Mouse (Mus musculus) liver, embryonic 11.5 days (tissue): ENCODE measurements at regions not wholly inside any gene's neighbourhood (a gene's known extent, or its start where the extent isn't known, plus 50 kb on each side); places are given as distances from the start of the nearest gene placed in this dataset.
A peak's percentile ranks its signal among the peaks of the same experiment; 100 is the strongest.

Experiments
- ATAC-seq: fragments of 200-750 bp; cut with Nextera tagmentation; replicated peaks from 2 replicates; pipeline ENCODE4 v1.8.0; 2017; ENCODE audit warnings: moderate number of reproducible peaks, mild to moderate bottlenecking, moderate TSS enrichment, moderate library complexity; ENCODE audit not compliant: low FRiP score
- DNase-seq: peaks from one replicate; pipeline ENCODE4 v3.0.0-alpha.2; 2017; ENCODE audit warnings: low spot score
- H3K27ac ChIP-seq: fragments of 300-500 bp; sonication (generic); 2 replicates; pipeline ENCODE4 v1.5.1; 2014; ENCODE audit warnings: mild to moderate bottlenecking, low read depth, low read length, control low read depth
- H3K27me3 ChIP-seq: fragments of 300-500 bp; sonication (generic); replicated peaks from 2 replicates; pipeline ENCODE4 v1.6.1; 2014; ENCODE audit warnings: low read length, mixed read lengths; ENCODE audit not compliant: control insufficient read depth, insufficient read depth
- H3K36me3 ChIP-seq: fragments of 300-500 bp; sonication (generic); 2 replicates; pipeline ENCODE4 v1.6.1; 2014; ENCODE audit warnings: mild to moderate bottlenecking, low read length, moderate library complexity, mixed read lengths; ENCODE audit not compliant: control insufficient read depth, insufficient read depth
- H3K4me1 ChIP-seq: fragments of 300-500 bp; sonication (generic); replicated peaks from 2 replicates; pipeline ENCODE4 v1.6.1; 2014; ENCODE audit warnings: low read length, mixed read lengths; ENCODE audit not compliant: control insufficient read depth, insufficient read depth
- H3K4me2 ChIP-seq: fragments of 300-500 bp; sonication (generic); 2 replicates; pipeline ENCODE4 v1.6.1; 2014; ENCODE audit warnings: mild to moderate bottlenecking, control low read depth, moderate library complexity
- H3K4me3 ChIP-seq: fragments of 300-500 bp; sonication (generic); 2 replicates; pipeline ENCODE4 v1.5.1; 2014; ENCODE audit warnings: low read depth, low read length, control low read depth
- H3K9ac ChIP-seq: fragments of 300-500 bp; sonication (generic); 2 replicates; pipeline ENCODE4 v1.6.1; 2014; ENCODE audit warnings: low read depth, low read length, control low read depth
- H3K9me3 ChIP-seq: fragments of 300-500 bp; sonication (generic); 2 replicates; pipeline ENCODE4 v1.6.1; 2016; ENCODE audit warnings: low read length, inconsistent platforms, mixed read lengths; ENCODE audit not compliant: control insufficient read depth
- WGBS: fragments of 180-500 bp; shearing (Covaris S2); extraction: QIAGEN DNeasy Blood & Tissue Kit; methylation state at CpG from one replicate; pipeline ENCODE4 v1.1.7; 2014; 5-methylcytosine and 5-hydroxymethylcytosine counted together

DNA sequence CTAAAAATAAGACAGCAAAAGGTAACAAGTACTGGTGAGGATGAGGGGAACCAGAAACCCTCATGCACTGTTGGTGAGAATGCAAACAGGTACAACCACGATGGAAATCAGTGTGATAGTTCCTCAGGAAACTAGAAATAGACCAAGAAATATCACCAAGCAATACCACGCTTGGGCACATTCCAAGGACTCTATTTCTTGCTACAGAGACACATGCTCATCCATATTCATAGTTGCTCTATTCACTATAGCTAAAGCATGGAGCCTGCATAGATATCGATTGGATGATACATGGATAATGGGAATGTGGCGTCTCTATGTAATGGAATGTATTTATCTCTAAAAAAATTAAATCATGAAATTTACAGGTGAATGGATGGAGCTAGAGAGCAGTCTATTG, 57.5 kb upstream of the Fam241a start:
- WGBS: 79% methylated on average over 4 of the region's 4 CpGs
- Histone ChIP-seq H3K9me3 (no peaks in the 10 kb centered on the region), H3K9ac (no peak overlapping the region)

DNA sequence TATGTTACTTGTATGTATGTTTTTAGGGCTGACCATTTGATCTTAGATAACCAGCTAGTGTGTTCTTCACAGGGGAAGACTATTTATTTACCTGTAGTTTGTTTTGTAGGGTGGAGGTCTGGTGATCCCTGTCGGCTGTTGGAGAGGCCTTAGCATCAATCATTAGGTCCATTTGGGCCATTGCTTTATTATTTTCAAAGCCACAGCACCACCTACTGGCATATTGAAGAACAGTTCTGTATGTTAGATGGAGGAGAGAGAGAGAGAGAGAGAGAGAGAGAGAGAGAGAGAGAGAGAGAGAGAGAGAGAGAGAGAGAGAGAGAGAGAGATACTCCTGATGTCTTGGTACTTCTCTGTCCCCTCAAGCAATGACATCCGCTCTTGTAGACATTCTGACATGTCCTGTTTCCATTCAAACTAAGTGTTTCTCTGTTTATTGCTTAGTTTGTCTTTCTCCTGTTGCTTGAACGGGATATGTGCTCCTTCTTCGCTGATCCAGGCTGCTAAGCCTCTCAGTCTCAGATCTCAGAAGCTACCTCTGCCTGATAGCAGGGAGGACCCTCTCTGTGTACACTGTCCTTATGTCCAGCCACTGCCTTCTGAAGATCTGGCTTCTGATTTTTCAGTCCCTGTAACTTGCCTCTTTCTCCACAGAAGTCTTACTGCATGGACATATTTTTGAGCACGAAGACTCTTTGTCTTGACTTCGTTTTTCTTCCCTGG, 52.9 kb upstream of the Fam241a start:
- 50% methylated on average over 6 of the region's 6 CpGs for WGBS
- no peak overlapping the region for H3K4me3 ChIP-seq
- no peak overlapping the region for H3K4me2 ChIP-seq
- no peaks in the 10 kb centered on the region for H3K9me3 ChIP-seq
- no peak overlapping the region for H3K27ac ChIP-seq
- H3K4me1 ChIP-seq: no peaks in the 10 kb centered on the region
- H3K27me3 ChIP-seq: no peaks in the 10 kb centered on the region
- H3K9ac ChIP-seq: no peak overlapping the region
- DNase-seq (no peak), ATAC-seq (peak; percentile 36; the same call in 1 of the 2 replicates)
- H3K36me3 ChIP-seq: no peaks in the 10 kb centered on the region

More for the DNA sequence above, 57.5 kb upstream of the Fam241a start:
- ATAC-seq (no peak), DNase-seq (no peak)
- Histone ChIP-seq H3K4me1 (no peaks in the 10 kb centered on the region), H3K4me2 (no peak overlapping the region), H3K36me3 (no peaks in the 10 kb centered on the region), H3K4me3 (no peak overlapping the region), H3K27me3 (no peaks in the 10 kb centered on the region), H3K27ac (no peak overlapping the region)

DNA sequence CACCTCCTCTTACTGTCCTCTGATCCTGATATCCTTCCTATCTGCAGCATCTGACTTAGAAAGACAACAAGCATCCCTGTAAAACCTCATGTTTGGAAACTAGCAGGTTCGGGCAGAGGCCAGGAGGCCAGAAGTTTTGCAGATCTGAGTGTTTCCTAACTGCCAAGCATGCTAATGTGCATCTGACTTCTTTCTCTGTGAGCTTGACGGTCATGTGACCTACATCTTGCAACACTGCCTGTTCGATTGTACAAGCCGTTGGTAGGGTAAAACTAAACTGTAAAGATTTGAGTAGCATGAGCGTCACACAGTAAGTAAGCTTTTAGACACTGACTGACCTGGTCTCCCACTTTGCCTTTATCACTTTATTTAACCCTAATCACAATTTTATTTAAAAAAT, 52.2 kb upstream of the Fam241a start:
- H3K9me3 ChIP-seq: no peaks in the 10 kb centered on the region
- ATAC-seq (no peak), DNase-seq (no peak)
- no peaks in the 10 kb centered on the region for H3K36me3 ChIP-seq
- WGBS: 68% methylated on average over 5 of the region's 5 CpGs
- no peaks in the 10 kb centered on the region for H3K27me3 ChIP-seq
- no peak overlapping the region for H3K9ac ChIP-seq
- H3K4me3 ChIP-seq: no peak overlapping the region
- no peaks in the 10 kb centered on the region for H3K4me1 ChIP-seq
- no peak overlapping the region for H3K27ac ChIP-seq
- no peak overlapping the region for H3K4me2 ChIP-seq
